Mouse (Mus musculus): ENCODE results near the gene Fam8a1.

Fam8a1 gene

GRCm38 (mm10) chr13:46682921-46683320 is 13.6 kb downstream of the Fam8a1 start:
- no peak for DNase-seq

GRCm38 (mm10) chr13:46683370-46683769 is 14.0 kb downstream of the Fam8a1 start:
- no peak for DNase-seq

GRCm38 (mm10) chr13:46690559-46691241 is 21.4 kb downstream of the Fam8a1 start:
- DNase-seq: no peak

GRCm38 (mm10) chr13:46695296-46695908 is 26.1 kb downstream of the Fam8a1 start:
- DNase-seq: peak; percentile 57

- no peak for DNase-seq
Observed at GRCm38 (mm10) chr13:46695932-46696331, 26.6 kb downstream of the Fam8a1 start.

- DNase-seq: no peak
Observed at GRCm38 (mm10) chr13:46696788-46697187, 27.5 kb downstream of the Fam8a1 start.

- DNase-seq: no peak
Observed at GRCm38 (mm10) chr13:46699372-46699771, 30.1 kb downstream of the Fam8a1 start.

- no peak for DNase-seq
Observed at GRCm38 (mm10) chr13:46701486-46701885, 32.2 kb downstream of the Fam8a1 start.

GRCm38 (mm10) chr13:46703138-46703537 is 33.8 kb downstream of the Fam8a1 start:
- peak; percentile 20 for DNase-seq

- DNase-seq: no peak
Observed at GRCm38 (mm10) chr13:46713486-46713885, 44.2 kb downstream of the Fam8a1 start.

- DNase-seq: no peak
Observed at GRCm38 (mm10) chr13:46715976-46716639, 46.8 kb downstream of the Fam8a1 start.

- DNase-seq: no peak
Observed at GRCm38 (mm10) chr13:46718893-46719400, 49.6 kb downstream of the Fam8a1 start.

GRCm38 (mm10) chr13:46721009-46721408 is 51.7 kb downstream of the Fam8a1 start:
- no peak for DNase-seq

- no peak for DNase-seq
Observed at GRCm38 (mm10) chr13:46724371-46724770, 55.0 kb downstream of the Fam8a1 start.

- DNase-seq: no peak
Observed at GRCm38 (mm10) chr13:46725227-46725626, 55.9 kb downstream of the Fam8a1 start.

GRCm38 (mm10) chr13:46726288-46727037 is 57.1 kb downstream of the Fam8a1 start:
- no peak for DNase-seq

- DNase-seq: peak; percentile 58
Observed at GRCm38 (mm10) chr13:46727038-46727836, 57.9 kb downstream of the Fam8a1 start.
